Mouse (Mus musculus): Measurements from ENCODE around the gene Lrrc32. TPM values are rescaled to one million over a fixed set of nuclear protein-coding genes. Genes with fewer than 3 reads are reported as not detected.

Lrrc32 gene
- polyA plus RNA-seq (2017; shearing (Covaris generic)) = 183 TPM

DNA sequence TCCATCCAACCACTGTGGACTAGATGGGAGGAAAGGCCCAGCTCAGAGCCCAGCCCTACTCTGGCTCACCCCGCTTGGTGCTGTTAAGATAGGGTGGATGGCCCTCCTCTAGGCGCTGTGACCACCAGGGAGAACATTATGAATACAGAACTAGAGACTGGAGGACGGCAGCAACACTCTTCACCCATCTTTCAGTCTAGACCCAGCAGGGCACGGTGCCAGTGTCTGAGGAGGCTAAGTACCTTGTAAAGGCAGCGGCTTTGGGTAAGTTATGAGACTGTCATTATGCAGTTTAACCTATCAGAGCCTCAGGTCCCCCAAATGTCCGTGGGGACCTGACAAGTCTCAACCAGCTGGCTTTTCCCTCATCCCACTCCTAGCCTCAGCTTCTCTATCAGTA lies at the start of gene Lrrc32:
TSS of gene Lrrc32 (plus strand) at position 153 of the 400 bp plus-strand sequence.

GRCm38 (mm10) chr7:98439956-98440466 lies 49.1 kb upstream of the Lrrc32 start, which contains the start of gene Gucy2d:
Gene Gucy2d (plus strand): TSS chr7:98440416.

Other genes starting within 250 kb of the Lrrc32 start
- gene Acer3, start 168.1 kb upstream of the Lrrc32 start, polyA plus RNA-seq (2017; shearing (Covaris generic)) = 8.9 TPM
- not detected for gene Tsku, start 128.0 kb upstream of the Lrrc32 start, polyA plus RNA-seq (2017; shearing (Covaris generic))
- not detected for gene Gucy2d, start 48.9 kb upstream of the Lrrc32 start, polyA plus RNA-seq (2017; shearing (Covaris generic))
- 105 TPM for gene Emsy, start 167.5 kb downstream of the Lrrc32 start, polyA plus RNA-seq (2017; shearing (Covaris generic))
- 10.7 TPM for gene Thap12, start 213.8 kb downstream of the Lrrc32 start, polyA plus RNA-seq (2017; shearing (Covaris generic))

All from activated CD4-positive, CD25-positive, alpha-beta regulatory T cell, adult 9 weeks (primary cell).